Mouse (Mus musculus): ENCODE measurements around the gene Traf4.

Gene Traf4

DNA sequence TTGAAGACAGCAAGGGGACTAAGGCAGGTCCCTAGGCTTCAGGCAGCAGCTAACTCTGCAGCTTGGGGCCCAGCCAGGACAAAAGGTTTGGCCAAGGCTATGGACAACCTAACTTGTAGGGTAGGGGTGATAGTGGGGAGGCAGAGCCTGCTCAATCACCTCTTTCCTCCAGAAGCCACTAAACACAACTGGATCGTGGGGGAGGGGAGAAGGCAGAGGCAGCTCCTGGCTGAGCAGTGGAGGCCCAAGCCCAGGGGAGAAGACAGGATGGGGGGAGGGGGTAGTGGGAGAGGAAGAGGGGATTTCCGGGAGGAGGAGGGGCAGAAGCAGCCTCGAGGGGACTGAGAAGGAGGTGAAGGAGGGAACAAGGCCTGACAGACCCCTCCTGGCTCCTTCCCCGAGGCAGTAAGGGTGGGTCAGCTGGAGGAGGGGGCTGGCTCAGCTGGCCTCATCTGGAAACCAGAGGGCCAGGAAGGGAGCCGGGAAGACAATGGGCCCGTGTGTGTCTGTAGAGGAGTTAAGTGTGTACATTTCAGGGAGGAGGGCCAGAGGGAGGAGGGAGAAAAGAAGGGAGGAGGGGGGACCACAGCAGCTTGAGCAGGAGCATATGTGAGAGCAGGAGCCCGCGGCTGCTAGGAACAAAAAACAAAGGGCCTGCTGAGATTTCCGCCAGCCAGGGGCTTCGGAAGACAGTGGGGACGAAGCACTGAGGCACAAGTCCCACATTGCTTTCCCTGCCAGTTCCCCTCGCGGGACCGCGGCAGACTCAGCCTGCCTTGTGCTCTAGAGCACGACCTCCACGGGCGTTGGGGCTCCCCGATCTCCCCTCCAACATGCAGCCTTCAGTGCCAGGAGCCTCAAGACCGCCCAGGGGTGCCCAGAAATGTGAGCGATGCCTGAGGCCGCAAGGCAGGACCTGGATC lies 1.4 kb downstream of the Traf4 start:
- H3K27me3 ChIP-seq (ENCODE audit: control insufficient read depth, insufficient read depth, low read length, poor library complexity, severe bottlenecking): no peaks in the 10 kb centered on the region
- H3K36me3 ChIP-seq (ENCODE audit: control insufficient read depth, insufficient read depth, low read length, poor library complexity, severe bottlenecking): peaks cover 1% of the 10 kb centered on the region
- peak; percentile 53 for DNase-seq (ENCODE audit: low read depth, low spot score)

DNA sequence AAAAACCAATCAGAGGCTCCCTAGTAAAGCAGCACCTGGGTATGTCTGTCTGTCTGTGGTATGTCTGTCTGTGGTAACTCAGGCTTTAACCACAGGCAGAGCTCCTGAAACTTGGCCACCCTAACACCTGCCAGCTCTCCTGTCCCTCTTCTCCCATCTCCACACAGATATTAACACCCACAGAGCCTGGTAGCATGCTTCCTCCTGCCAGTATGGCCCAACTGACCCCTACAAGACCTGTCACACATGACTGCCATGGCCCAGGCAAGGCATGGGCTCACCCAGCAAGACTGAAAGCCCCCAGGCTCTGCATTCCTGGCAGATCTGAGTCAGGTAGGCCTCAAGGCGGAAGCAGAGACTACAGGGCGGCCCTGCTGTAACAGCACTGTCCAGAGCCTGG lies 2.3 kb downstream of the Traf4 start:
- no peak for DNase-seq (ENCODE audit: low read depth, low spot score)
- Histone ChIP-seq H3K27me3 (ENCODE audit: control insufficient read depth, insufficient read depth, low read length, poor library complexity, severe bottlenecking) (no peaks in the 10 kb centered on the region), H3K36me3 (ENCODE audit: control insufficient read depth, insufficient read depth, low read length, poor library complexity, severe bottlenecking) (peaks cover 3% of the 10 kb centered on the region)

DNA sequence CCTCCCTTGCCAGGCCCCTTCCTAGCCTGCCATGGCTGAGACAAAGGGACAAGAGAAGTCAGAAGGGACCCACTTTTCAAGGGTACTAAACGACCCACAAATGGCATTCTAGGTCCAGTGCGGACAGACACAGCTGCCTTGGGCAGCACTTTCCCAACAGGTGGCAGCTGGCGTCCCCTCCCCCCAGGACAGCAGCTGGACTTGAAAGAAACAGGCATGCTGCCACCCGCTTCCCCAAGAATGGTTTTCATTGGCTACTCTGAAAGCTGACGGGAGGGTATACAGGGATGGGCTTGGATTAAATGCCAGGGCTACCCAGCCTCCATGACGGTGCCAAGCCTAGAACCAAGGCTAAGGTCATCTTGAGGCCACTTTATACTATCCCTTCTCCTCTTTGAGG lies 2.9 kb downstream of the Traf4 start:
- no peak for DNase-seq (ENCODE audit: low read depth, low spot score)
- Histone ChIP-seq H3K36me3 (ENCODE audit: control insufficient read depth, insufficient read depth, low read length, poor library complexity, severe bottlenecking) (peaks cover 3% of the 10 kb centered on the region), H3K27me3 (ENCODE audit: control insufficient read depth, insufficient read depth, low read length, poor library complexity, severe bottlenecking) (no peaks in the 10 kb centered on the region)

DNA sequence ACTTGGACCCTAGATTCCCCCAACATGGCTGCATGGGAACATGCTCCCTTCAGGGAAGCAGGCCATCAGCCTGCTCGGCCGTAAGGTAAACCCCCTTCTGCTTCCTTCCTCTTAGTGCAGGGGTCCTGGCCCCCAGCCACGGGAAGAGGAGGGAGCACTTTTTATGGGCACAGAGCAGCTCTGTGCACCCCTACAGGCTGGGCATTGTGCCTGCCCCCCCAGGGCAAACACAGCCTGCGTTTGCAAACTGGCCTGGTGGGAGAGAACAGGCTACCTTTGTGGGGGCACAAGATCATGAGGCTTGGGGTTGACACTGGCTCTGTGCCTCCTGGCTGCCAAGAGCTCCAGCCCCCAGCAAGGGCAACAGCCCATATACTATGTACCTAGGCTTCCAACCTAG lies 3.4 kb downstream of the Traf4 start:
- Histone ChIP-seq H3K36me3 (ENCODE audit: control insufficient read depth, insufficient read depth, low read length, poor library complexity, severe bottlenecking) (peaks cover 3% of the 10 kb centered on the region), H3K27me3 (ENCODE audit: control insufficient read depth, insufficient read depth, low read length, poor library complexity, severe bottlenecking) (no peaks in the 10 kb centered on the region)
- DNase-seq (ENCODE audit: low read depth, low spot score): no peak

DNA sequence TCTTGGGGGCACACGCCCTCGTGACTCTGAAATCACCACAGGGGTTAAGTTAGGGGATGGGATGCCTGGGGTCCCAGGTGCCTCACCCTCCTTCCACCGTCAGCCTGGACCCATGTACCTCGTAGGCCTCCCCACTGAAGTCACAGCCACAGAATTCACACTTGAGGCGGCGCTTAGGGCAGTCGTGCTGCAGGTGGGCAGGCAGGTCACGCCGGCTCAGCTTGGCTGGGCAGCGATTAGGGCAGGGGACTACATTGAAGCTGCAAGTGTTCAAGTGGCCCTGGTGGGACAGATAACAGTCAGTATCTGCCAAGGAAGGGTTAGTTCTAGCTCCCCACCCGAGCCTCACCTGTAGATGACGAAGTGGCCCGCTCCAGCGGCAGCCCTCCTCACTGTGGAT lies 4.2 kb downstream of the Traf4 start:
- Histone ChIP-seq H3K27me3 (ENCODE audit: control insufficient read depth, insufficient read depth, low read length, poor library complexity, severe bottlenecking) (no peaks in the 10 kb centered on the region), H3K36me3 (ENCODE audit: control insufficient read depth, insufficient read depth, low read length, poor library complexity, severe bottlenecking) (peaks cover 3% of the 10 kb centered on the region)
- DNase-seq (ENCODE audit: low read depth, low spot score): no peak

DNA sequence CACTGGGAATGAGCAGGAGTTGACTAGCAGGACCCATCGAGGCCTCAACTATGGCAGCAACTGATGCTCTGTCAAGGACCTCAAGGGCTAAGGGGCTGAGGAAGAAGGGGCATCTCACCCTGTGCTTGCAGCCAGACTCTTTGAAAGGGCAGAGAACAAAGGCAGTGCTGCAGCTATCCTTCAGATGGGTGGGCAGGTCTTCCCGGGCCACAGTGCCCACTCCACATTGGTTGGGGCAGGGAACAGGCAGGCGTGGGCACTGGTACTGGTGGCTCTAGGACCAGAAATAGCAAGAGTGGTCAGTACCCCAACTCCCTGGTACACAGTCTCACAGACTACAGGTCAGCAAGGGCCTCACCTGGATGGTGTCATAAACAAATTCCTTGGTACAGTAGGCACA lies 4.7 kb downstream of the Traf4 start:
- peaks cover 3% of the 10 kb centered on the region for H3K36me3 ChIP-seq (ENCODE audit: control insufficient read depth, insufficient read depth, low read length, poor library complexity, severe bottlenecking)
- no peaks in the 10 kb centered on the region for H3K27me3 ChIP-seq (ENCODE audit: control insufficient read depth, insufficient read depth, low read length, poor library complexity, severe bottlenecking)
- DNase-seq (ENCODE audit: low read depth, low spot score): no peak

DNA sequence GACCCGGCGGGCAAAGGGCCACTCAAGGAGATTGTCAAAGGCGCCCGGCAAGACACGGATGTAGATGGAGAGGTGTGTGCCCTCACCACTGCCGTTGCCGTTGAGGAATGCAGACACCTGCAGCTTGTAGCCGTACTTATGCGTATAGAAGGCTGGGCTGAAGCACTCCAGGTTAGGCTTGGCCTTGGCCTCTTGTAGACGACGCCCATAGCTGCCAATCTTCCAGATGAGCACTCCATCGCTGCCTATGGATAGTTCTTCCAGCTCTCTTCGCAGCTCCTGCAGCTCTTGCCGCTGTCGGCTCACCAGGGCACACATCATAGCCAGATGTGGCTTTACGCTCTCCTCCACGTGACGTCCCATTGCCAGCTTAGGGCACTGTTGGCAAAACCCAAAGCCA lies 5.2 kb downstream of the Traf4 start:
- Histone ChIP-seq H3K36me3 (ENCODE audit: control insufficient read depth, insufficient read depth, low read length, poor library complexity, severe bottlenecking) (peaks cover 3% of the 10 kb centered on the region), H3K27me3 (ENCODE audit: control insufficient read depth, insufficient read depth, low read length, poor library complexity, severe bottlenecking) (no peaks in the 10 kb centered on the region)
- no peak for DNase-seq (ENCODE audit: low read depth, low spot score)

DNA sequence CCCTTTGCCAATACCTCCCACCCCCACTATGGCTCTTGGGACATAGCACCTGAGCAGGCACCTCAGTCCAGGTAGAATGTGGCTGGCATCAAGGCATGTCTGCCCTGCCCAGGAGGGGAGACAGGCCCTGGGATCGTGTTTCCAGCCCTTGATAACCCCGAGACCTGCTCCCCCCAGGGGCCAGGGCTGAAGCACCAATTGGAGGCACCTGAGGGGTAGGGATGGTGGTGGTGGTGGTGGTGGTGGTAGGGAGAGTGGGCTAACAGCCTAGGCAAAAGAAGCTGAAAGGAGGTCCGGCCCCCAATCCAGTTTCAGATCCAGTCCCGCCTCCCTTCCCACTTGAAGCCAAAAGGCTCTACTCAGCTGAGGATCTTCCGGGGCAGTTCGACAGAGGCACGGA lies 5.8 kb downstream of the Traf4 start:
- Histone ChIP-seq H3K27me3 (ENCODE audit: control insufficient read depth, insufficient read depth, low read length, poor library complexity, severe bottlenecking) (no peaks in the 10 kb centered on the region), H3K36me3 (ENCODE audit: control insufficient read depth, insufficient read depth, low read length, poor library complexity, severe bottlenecking) (peaks cover 3% of the 10 kb centered on the region)
- DNase-seq (ENCODE audit: low read depth, low spot score): no peak

DNA sequence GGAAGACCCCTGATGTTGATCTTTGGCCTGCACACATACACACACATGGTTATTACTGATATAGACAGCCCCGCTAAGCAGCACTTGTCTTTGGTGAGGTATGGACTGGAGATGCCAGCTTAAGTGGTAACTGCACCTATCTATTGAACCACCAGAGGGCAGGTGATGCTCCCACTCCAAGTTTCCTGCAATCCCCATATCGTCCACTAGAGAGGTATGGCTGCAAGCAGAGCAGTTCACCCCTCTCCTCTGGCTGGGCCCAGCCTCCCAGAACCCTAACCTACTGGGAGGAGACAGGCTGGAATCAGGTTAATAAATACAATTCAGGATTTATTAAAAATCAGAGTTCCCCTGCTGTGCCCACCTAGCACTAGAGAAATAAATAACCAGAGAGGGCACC lies 6.3 kb downstream of the Traf4 start:
- DNase-seq (ENCODE audit: low read depth, low spot score): peak; percentile 94
- Histone ChIP-seq H3K27me3 (ENCODE audit: control insufficient read depth, insufficient read depth, low read length, poor library complexity, severe bottlenecking) (no peaks in the 10 kb centered on the region), H3K36me3 (ENCODE audit: control insufficient read depth, insufficient read depth, low read length, poor library complexity, severe bottlenecking) (peaks cover 3% of the 10 kb centered on the region)

DNA sequence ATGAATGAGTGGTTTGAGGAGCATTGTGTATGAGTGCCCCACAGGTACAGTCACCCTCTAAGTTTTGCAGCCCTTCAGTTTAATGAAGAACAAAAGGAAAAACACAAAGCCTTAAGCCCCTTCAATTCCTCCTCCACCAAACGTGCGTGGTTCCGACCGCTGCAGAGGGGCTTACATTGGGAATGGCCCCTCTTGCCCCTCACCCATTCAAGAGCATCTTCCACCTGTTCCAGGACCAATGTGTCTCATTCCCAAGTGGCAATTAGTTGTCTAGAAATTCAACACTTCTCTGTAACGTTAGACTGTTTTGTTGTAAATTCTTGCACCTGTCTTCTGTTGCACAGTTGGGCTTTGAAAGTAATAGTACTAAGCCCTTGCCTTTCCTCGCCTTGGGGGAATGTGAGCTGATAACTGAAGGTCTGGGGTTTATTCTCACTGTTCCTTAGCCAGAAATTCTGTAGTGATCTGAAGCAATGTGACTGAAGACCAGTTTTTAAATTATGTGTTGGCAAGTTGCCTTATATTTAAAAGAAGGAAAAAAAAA lies 9.2 kb downstream of the Traf4 start:
- no peak for DNase-seq (ENCODE audit: low read depth, low spot score)
- Histone ChIP-seq H3K27me3 (ENCODE audit: control insufficient read depth, insufficient read depth, low read length, poor library complexity, severe bottlenecking) (no peaks in the 10 kb centered on the region), H3K36me3 (ENCODE audit: control insufficient read depth, insufficient read depth, low read length, poor library complexity, severe bottlenecking) (peaks cover 2% of the 10 kb centered on the region; the same call in 1 of the 2 replicates)

DNA sequence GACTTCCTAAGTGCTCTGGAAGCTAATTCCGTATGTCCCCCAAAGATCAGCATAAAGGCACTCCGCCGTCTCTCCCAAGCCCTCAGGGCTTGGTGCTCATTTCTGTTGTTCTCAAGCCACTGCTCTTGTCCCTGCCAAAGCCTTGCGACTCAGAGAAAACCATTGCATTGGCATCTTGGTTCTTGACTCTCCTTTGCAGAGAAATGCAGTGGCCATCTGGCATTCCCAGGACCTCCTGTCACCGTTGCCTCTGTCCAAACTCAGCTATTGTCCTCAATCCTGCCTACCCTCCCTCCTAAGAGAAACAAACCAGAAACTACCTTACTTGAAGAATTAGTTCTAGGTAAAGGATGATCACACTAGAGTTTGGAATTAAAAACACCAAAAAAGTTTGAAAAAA lies 9.7 kb downstream of the Traf4 start:
- Histone ChIP-seq H3K27me3 (ENCODE audit: control insufficient read depth, insufficient read depth, low read length, poor library complexity, severe bottlenecking) (no peaks in the 10 kb centered on the region), H3K36me3 (ENCODE audit: control insufficient read depth, insufficient read depth, low read length, poor library complexity, severe bottlenecking) (peaks cover 2% of the 10 kb centered on the region; the same call in 1 of the 2 replicates)
- DNase-seq (ENCODE audit: low read depth, low spot score): no peak

DNA sequence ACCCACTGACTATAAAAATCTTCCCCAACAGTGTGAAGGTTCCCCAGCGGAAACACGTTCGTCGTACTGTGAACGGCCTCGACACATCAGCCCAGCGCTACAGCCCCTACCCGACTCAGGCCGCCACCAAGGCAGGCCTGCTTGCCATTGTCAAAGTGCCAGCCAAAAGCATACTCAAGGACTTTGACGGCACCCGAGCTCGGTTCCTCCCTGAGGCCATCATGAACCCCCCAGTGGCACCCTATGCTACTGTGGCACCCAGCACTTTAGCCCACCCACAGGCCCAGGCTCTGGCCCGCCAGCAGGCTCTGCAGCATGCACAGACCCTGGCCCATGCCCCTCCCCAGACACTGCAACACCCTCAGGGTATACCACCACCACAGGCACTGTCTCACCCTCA lies 11.6 kb downstream of the Traf4 start:
- no peak for DNase-seq (ENCODE audit: low read depth, low spot score)
- Histone ChIP-seq H3K36me3 (ENCODE audit: control insufficient read depth, insufficient read depth, low read length, poor library complexity, severe bottlenecking) (peaks cover 2% of the 10 kb centered on the region; the same call in 1 of the 2 replicates), H3K27me3 (ENCODE audit: control insufficient read depth, insufficient read depth, low read length, poor library complexity, severe bottlenecking) (no peaks in the 10 kb centered on the region)

DNA sequence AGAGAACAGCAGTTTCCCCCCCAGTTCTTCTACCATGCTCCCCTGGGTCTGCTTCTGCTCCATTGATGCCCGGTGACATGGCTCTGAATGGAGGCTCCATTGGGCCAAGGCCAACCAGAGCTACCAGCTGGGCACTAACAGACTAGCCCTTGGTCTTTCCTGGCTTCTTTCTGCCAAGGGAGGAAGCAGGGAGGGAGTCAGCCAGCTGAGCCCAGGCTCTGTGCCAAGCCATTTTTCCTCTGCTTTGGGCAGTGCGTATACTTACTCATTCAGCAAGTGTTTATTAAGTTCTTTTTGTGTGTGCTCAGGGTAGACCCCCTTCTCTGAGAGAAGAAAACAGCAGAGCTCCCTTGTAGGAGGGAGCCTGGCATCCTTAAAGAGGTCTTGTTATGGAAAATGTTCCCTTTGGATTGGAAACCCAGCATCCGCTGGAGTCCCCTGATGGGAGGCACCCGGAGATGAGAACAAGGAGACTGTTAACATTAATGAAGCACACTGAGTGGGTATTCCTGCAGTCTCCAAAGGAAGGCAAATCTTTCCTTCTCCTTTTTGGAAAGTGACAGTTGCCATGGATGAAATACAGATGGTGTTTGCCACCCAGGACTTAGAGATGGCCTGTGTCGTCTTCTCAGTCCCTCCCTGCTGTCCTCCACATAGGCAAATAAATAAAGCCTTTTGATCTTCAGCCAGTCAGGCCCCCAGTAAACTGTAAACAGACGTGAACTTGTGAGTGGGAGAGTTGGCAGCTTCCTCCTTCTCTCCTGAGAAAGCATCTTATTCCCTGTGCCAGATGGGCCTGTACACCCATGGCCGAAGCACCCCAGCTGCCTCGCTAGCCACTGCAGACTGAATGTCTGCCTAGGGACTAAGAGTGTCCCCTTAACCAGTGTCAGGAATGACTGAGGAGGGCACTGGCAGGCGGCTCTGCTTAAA lies 12.8 kb downstream of the Traf4 start:
- H3K27me3 ChIP-seq (ENCODE audit: control insufficient read depth, insufficient read depth, low read length, poor library complexity, severe bottlenecking): no peaks in the 10 kb centered on the region
- DNase-seq (ENCODE audit: low read depth, low spot score): no peak
- H3K36me3 ChIP-seq (ENCODE audit: control insufficient read depth, insufficient read depth, low read length, poor library complexity, severe bottlenecking): peaks cover 3% of the 10 kb centered on the region; the same call in 1 of the 2 replicates

DNA sequence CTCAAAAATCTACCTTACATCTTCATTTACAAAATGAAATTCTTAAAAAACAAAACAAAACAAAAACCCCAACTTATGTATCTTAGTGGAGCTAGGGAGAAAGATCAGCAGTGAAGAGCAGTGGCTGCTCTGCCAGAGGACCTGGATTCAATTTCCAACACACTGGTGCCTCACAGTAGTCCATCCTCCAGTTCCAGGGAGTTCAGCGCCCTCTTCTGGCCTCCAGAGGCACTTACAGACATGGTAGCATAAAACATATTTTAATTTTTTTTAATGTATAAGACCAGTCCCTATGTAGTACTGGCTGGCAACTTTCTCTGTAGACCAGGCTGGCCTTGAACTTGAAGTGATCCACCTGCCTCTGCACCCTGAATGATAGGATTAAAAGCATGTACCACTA lies 14.2 kb downstream of the Traf4 start:
- peaks cover 4% of the 10 kb centered on the region; the same call in 1 of the 2 replicates for H3K36me3 ChIP-seq (ENCODE audit: control insufficient read depth, insufficient read depth, low read length, poor library complexity, severe bottlenecking)
- peak; percentile 38 for DNase-seq (ENCODE audit: low read depth, low spot score)
- H3K27me3 ChIP-seq (ENCODE audit: control insufficient read depth, insufficient read depth, low read length, poor library complexity, severe bottlenecking): no peaks in the 10 kb centered on the region
